Comparison of ENCODE assay signal across 9 mouse cellular contexts in genomic region chr6:90514883-90515405, GRCm38 (mm10). TPM values are rescaled to one million over a fixed set of nuclear protein-coding genes. Genes with fewer than 3 reads are reported as not detected.
A peak's percentile ranks its signal among the peaks of the same experiment; 100 is the strongest.
DNase-seq lines count a peak whose midpoint lies in the region; ATAC-seq lines count a peak whose summit lies in the region.
"Had no signal": no experiment of that assay in that cellular context is flagged by ENCODE, and none has a peak within 500 bp of the region (broad histone marks: within the 10 kb centered on the region; RNA-seq: fewer than 3 reads in every experiment).

No protein-coding gene starts in this region.

- no peaks in the 10 kb centered on the region for H3K4me1 ChIP-seq in hindbrain, embryonic 12.5 days

- no peak overlapping the region for H3K9ac ChIP-seq in hindbrain, embryonic 12.5 days
- H3K9ac ChIP-seq: limb, embryonic 12.5 days had no signal

- H3K27ac ChIP-seq in hindbrain, embryonic 12.5 days, result no peak overlapping the region
- H3K27ac ChIP-seq: limb, embryonic 12.5 days had no signal

- no peak overlapping the region for H3K4me2 ChIP-seq in hindbrain, embryonic 12.5 days (replicated peaks)
- H3K4me2 ChIP-seq: limb, embryonic 12.5 days had no signal

- peak; percentile 78 for DNase-seq in Muller cell, postnatal 12 days (ENCODE audit: inconsistent ontology term)
- peak; percentile 97 to 98 for DNase-seq in cerebellum, postnatal 10 days
- DNase-seq in frontal cortex, postnatal 14 days (ENCODE audit: low spot score in 2 of 2), result peak; percentile 63 to 80
- DNase-seq in layer of hippocampus, postnatal 10 days (ENCODE audit: low spot score in 2 of 2), result peak; percentile 91 to 93
- DNase-seq in lung, postnatal 10 days, result peak; percentile 91
- peak; percentile 59 for DNase-seq in retina, postnatal 7 days (ENCODE audit: low read depth, low spot score)
- peak; percentile 69 to 89 for DNase-seq in urinary bladder, adult 18-20 months (ENCODE audit: low spot score in 2 of 2)

- 37% methylated on average over 4 of the region's 4 CpGs for WGBS in hindbrain, embryonic 12.5 days

- no peaks in the 10 kb centered on the region for H3K27me3 ChIP-seq in hindbrain, embryonic 12.5 days

- H3K9me3 ChIP-seq in hindbrain, embryonic 12.5 days (replicated peaks), result no peaks in the 10 kb centered on the region
- H3K9me3 ChIP-seq: limb, embryonic 12.5 days had no signal

- no peaks in the 10 kb centered on the region for H3K36me3 ChIP-seq in hindbrain, embryonic 12.5 days
- H3K36me3 ChIP-seq: limb, embryonic 12.5 days had no signal

- no peak overlapping the region for H3K4me3 ChIP-seq in hindbrain, embryonic 12.5 days
- H3K4me3 ChIP-seq: limb, embryonic 12.5 days had no signal

- ATAC-seq in hindbrain, embryonic 12.5 days (ENCODE audit: low FRiP score), result peak; percentile 56

RNA-seq across cellular contexts. Expression of gene Aldh1l1, which starts 28.7 kb away (rescaled TPM):
- 13.0 and 19.4 TPM in 2 replicates for polyA plus RNA-seq in hindbrain, embryonic 12.5 days (2016; fragmentation: Nextera tagmentation; extraction: Ambion mirVana)
- 10 to 100 TPM; 43.9 to 52.3 TPM for total RNA-seq in layer of hippocampus, postnatal 10 days (2021)

RNA-seq across cellular contexts. Expression of gene Klf15, which starts 52.6 kb away (rescaled TPM):
- polyA plus RNA-seq in hindbrain, embryonic 12.5 days (2016; fragmentation: Nextera tagmentation; extraction: Ambion mirVana), result 6.3 and 6.9 TPM in 2 replicates
- 10 to 100 TPM; 18.5 to 23.7 TPM for total RNA-seq in layer of hippocampus, postnatal 10 days (2021)
